ENCODE assay signal across 9 mouse cellular contexts in genomic region chr2:131527061-131527460, GRCm38 (mm10). TPM values are rescaled to one million over a fixed set of nuclear protein-coding genes. Genes with fewer than 3 reads are reported as not detected.
DNase-seq lines count a peak whose midpoint lies in the region; ATAC-seq and TF ChIP-seq lines count a peak whose summit lies in the region.
"Had no signal": no experiment of that assay in that cellular context is flagged by ENCODE, and none has a peak within 500 bp of the region (broad histone marks: within the 10 kb centered on the region; RNA-seq: fewer than 3 reads in every experiment).

No protein-coding gene starts in this region.

- no peaks in the 10 kb centered on the region for H3K27me3 ChIP-seq in lung, postnatal 0 days (replicated peaks; ENCODE audit: insufficient read depth, low read length)
- H3K27me3 ChIP-seq: heart, embryonic 13.5 days had no signal

- 45% methylated on average over 3 of the region's 3 CpGs for WGBS in lung, postnatal 0 days

- no peaks in the 10 kb centered on the region for H3K4me1 ChIP-seq in lung, postnatal 0 days (ENCODE audit: insufficient read depth, low read depth, low read length)

- no peak overlapping the region for H3K27ac ChIP-seq in lung, postnatal 0 days (ENCODE audit: low read length)
- H3K27ac ChIP-seq: heart, embryonic 13.5 days had no signal

- H3K9ac ChIP-seq in lung, postnatal 0 days (replicated peaks; ENCODE audit: low read depth) = no peak overlapping the region
- H3K9ac ChIP-seq: heart, embryonic 13.5 days had no signal

- no peak for TF ChIP-seq EP300 in lung, postnatal 0 days (IDR thresholded peaks at IDR 0.05)

- no peak overlapping the region for H3K4me3 ChIP-seq in lung, postnatal 0 days (ENCODE audit: low read depth, low read length)
- H3K4me3 ChIP-seq: heart, embryonic 13.5 days had no signal

- H3K36me3 ChIP-seq in lung, postnatal 0 days (ENCODE audit: insufficient read depth, low read length) = no peaks in the 10 kb centered on the region

- no peaks in the 10 kb centered on the region for H3K9me3 ChIP-seq in lung, postnatal 0 days (ENCODE audit: low read length)
- H3K9me3 ChIP-seq: heart, embryonic 13.5 days had no signal

- DNase-seq in adrenal gland, postnatal 14 days = peak; percentile 59
- DNase-seq in adrenal gland, adult 18-20 months (ENCODE audit: low spot score in 2 of 2) = no peak
- peak; percentile 37 for DNase-seq in lung, postnatal 0 days (ENCODE audit: low spot score)
- DNase-seq in lung, adult 18-20 months = no peak
- DNase-seq in embryo, embryonic 10.5 days (ENCODE audit: low spot score) = peak; percentile 60
- peak; percentile 65 for DNase-seq in retina, embryonic 14.5 days (ENCODE audit: low spot score)
- no peak for DNase-seq in right cerebral cortex, postnatal 10 days (ENCODE audit: low spot score in 2 of 2)
- no peak for DNase-seq in urinary bladder, postnatal 14 days (ENCODE audit: low spot score)

- peak; percentile 70 for TF ChIP-seq CTCF in lung, postnatal 0 days (IDR thresholded peaks at IDR 0.05)

- no peak; the same call in 1 of the 2 replicates for ATAC-seq in lung, postnatal 0 days

- H3K4me2 ChIP-seq in lung, postnatal 0 days (replicated peaks; ENCODE audit: low read depth, low read length) = no peak overlapping the region
- H3K4me2 ChIP-seq: heart, embryonic 13.5 days had no signal

RNA-seq across cellular contexts. Expression of gene Adra1d, which starts 35.0 kb away (rescaled TPM):
- 16.9 and 22.4 TPM in 2 replicates for total RNA-seq in adrenal gland, postnatal 14 days (2021)
- 10 to 100 TPM; 37.0 to 44.1 TPM for total RNA-seq in adrenal gland, adult 18-20 months (2021)
- polyA plus RNA-seq in lung, postnatal 0 days (2015; fragmentation: Nextera tagmentation; extraction: Ambion mirVana) = 1.6 and 2.4 TPM in 2 replicates

RNA-seq across cellular contexts. Expression of gene Smox, which starts 35.8 kb away (rescaled TPM):
- total RNA-seq in adrenal gland, postnatal 14 days (2021) = 21.8 and 25.1 TPM in 2 replicates
- 10 to 100 TPM; 24.7 to 28.3 TPM for total RNA-seq in adrenal gland, adult 18-20 months (2021)
- polyA plus RNA-seq in lung, postnatal 0 days (2015; fragmentation: Nextera tagmentation; extraction: Ambion mirVana) = 31.0 and 31.1 TPM in 2 replicates

Comparison
In these comparisons a context has a peak if more than half of its experiments do, and no peak if none do; other contexts are left out.
1. DNase-seq: peak in adrenal gland, postnatal 14 days (single experiment), lung, postnatal 0 days (single experiment), embryo, embryonic 10.5 days (single experiment) and retina, embryonic 14.5 days (single experiment); none in adrenal gland, adult 18-20 months (0 of 2), lung, adult 18-20 months (0 of 2), right cerebral cortex, postnatal 10 days (0 of 2) and urinary bladder, postnatal 14 days (single experiment).